Mouse (Mus musculus): ENCODE results near the gene Ngp.
"Not testable (repeated sequence)": the region's sequence is repeated elsewhere in the genome, so short reads cannot be mapped to it uniquely, and the experiment has no call there.

The Ngp gene

GRCm38 (mm10) chr9:110419511-110420112 lies at the start of gene Ngp:
Gene Ngp (plus strand): TSS chr9:110419747.
- in situ Hi-C loops (cut with MboI, MseI), result no loop called here

- in situ Hi-C loops (cut with MboI, MseI), result no loop called here
Measured at GRCm38 (mm10) chr9:110369860-110370259, 49.7 kb upstream of the Ngp start.

GRCm38 (mm10) chr9:110373871-110374270 lies 45.7 kb upstream of the Ngp start:
- in situ Hi-C loops (cut with MboI, MseI), result no loop called here

- in situ Hi-C loops (cut with MboI, MseI), result no loop called here
Measured at GRCm38 (mm10) chr9:110375668-110376067, 43.9 kb upstream of the Ngp start.

GRCm38 (mm10) chr9:110377655-110378054 lies 41.9 kb upstream of the Ngp start:
- in situ Hi-C loops (cut with MboI, MseI), result not testable (repeated sequence)

- in situ Hi-C loops (cut with MboI, MseI), result no loop called here
Measured at GRCm38 (mm10) chr9:110379361-110379760, 40.2 kb upstream of the Ngp start.

- in situ Hi-C loops (cut with MboI, MseI), result no loop called here
Measured at GRCm38 (mm10) chr9:110380662-110381061, 38.9 kb upstream of the Ngp start.

- in situ Hi-C loops (cut with MboI, MseI), result no loop called here
Measured at GRCm38 (mm10) chr9:110381292-110381691, 38.3 kb upstream of the Ngp start.

- in situ Hi-C loops (cut with MboI, MseI), result no loop called here
Measured at GRCm38 (mm10) chr9:110384369-110384929, 35.1 kb upstream of the Ngp start.

- in situ Hi-C loops (cut with MboI, MseI), result no loop called here
Measured at GRCm38 (mm10) chr9:110388011-110388410, 31.5 kb upstream of the Ngp start.

GRCm38 (mm10) chr9:110390843-110391242 lies 28.7 kb upstream of the Ngp start:
- in situ Hi-C loops (cut with MboI, MseI), result no loop called here

GRCm38 (mm10) chr9:110393295-110393694 lies 26.3 kb upstream of the Ngp start:
- in situ Hi-C loops (cut with MboI, MseI), result no loop called here

- in situ Hi-C loops (cut with MboI, MseI), result no loop called here
Measured at GRCm38 (mm10) chr9:110400650-110401049, 18.9 kb upstream of the Ngp start.

GRCm38 (mm10) chr9:110402731-110403130 lies 16.8 kb upstream of the Ngp start:
- in situ Hi-C loops (cut with MboI, MseI), result no loop called here

- in situ Hi-C loops (cut with MboI, MseI), result not testable (repeated sequence)
Measured at GRCm38 (mm10) chr9:110403240-110403639, 16.3 kb upstream of the Ngp start.

- in situ Hi-C loops (cut with MboI, MseI), result no loop called here
Measured at GRCm38 (mm10) chr9:110407311-110408098, 12.0 kb upstream of the Ngp start.

- in situ Hi-C loops (cut with MboI, MseI), result no loop called here
Measured at GRCm38 (mm10) chr9:110408099-110408773, 11.3 kb upstream of the Ngp start, which contains the start of gene Ptpn23. Gene Ptpn23 (minus strand): TSS chr9:110408213.

GRCm38 (mm10) chr9:110410908-110411887 lies 8.3 kb upstream of the Ngp start:
- in situ Hi-C loops (cut with MboI, MseI), result no loop called here

GRCm38 (mm10) chr9:110412926-110413325 lies 6.6 kb upstream of the Ngp start:
- in situ Hi-C loops (cut with MboI, MseI), result no loop called here

GRCm38 (mm10) chr9:110413785-110414184 lies 5.8 kb upstream of the Ngp start:
- in situ Hi-C loops (cut with MboI, MseI), result no loop called here

GRCm38 (mm10) chr9:110431241-110431640 lies 11.7 kb downstream of the Ngp start:
- in situ Hi-C loops (cut with MboI, MseI), result no loop called here
